Mouse (Mus musculus): ENCODE data around the gene Baiap2.

DNA sequence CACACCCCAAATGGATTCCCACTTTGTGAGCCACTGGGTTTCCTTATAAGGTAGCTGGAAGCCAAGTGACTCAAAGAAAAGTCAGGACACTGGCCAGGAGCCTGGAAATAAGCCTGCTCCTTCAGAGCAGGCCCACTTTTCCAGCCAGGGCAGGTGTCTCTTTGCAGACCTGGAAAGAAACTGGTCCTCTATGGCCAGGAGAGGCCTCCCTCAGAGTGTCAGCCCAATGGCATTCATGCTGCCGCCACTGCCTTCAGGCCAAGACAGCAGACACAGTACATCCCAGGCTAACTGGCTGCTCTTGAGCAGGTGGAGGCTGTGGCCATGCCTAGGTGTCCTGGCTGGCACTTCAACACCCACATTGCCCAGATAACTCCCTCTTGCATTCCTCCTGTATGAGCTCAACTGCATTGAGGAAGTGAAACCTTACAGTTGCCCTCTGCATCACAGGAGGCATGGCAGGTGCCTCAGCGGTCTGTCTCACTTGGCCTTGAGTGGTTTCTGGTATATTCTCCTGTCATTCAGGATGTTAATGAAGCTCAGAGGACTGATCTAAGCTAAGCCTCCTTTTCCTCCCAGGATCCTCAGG is 12.3 kb downstream of the Baiap2 start:
- no peak for TF ChIP-seq POLR2A (IDR thresholded peaks at IDR 0.05; ENCODE audit: low read depth, low read length)
- TF ChIP-seq CTCF (conservative IDR thresholded peaks at IDR 0.05; ENCODE audit: insufficient read depth, insufficient read length, low read depth, low read length): no peak

All from kidney, adult 2 months (tissue).